Mouse (Mus musculus) liver, embryonic 15.5 days (tissue): Measurements from ENCODE around the gene Mxd4. TPM values are rescaled to one million over a fixed set of nuclear protein-coding genes. Genes with fewer than 3 reads are reported as not detected.

Experiments used
- ATAC-seq: fragments of 200-750 bp; cut with Nextera tagmentation; 2 replicates; pipeline ENCODE4 v1.8.0; 2017; ENCODE audit warnings: moderate number of reproducible peaks, mild to moderate bottlenecking, moderate library complexity; ENCODE audit not compliant: insufficient read depth
- H3K27ac ChIP-seq: fragments of 300-500 bp; sonication (generic); replicated peaks from 2 replicates; pipeline ENCODE4 v1.5.1; 2015; ENCODE audit warnings: mild to moderate bottlenecking, inconsistent platforms
- H3K27me3 ChIP-seq: fragments of 300-500 bp; sonication (generic); 2 replicates; pipeline ENCODE4 v1.6.1; 2015; ENCODE audit warnings: mild to moderate bottlenecking, inconsistent platforms
- H3K36me3 ChIP-seq: fragments of 300-500 bp; sonication (generic); replicated peaks from 2 replicates; pipeline ENCODE4 v1.6.1; 2015; ENCODE audit warnings: moderate library complexity, mild to moderate bottlenecking, inconsistent platforms
- H3K4me1 ChIP-seq: fragments of 300-500 bp; sonication (generic); replicated peaks from 2 replicates; pipeline ENCODE4 v1.6.1; 2015; ENCODE audit warnings: inconsistent platforms
- H3K4me2 ChIP-seq: fragments of 300-500 bp; sonication (generic); 2 replicates; pipeline ENCODE4 v1.6.1; 2015; ENCODE audit warnings: moderate library complexity, mild to moderate bottlenecking, inconsistent platforms
- H3K4me3 ChIP-seq: fragments of 300-500 bp; sonication (generic); replicated peaks from 2 replicates; pipeline ENCODE4 v1.5.1; 2015; ENCODE audit warnings: mild to moderate bottlenecking, inconsistent platforms
- H3K9ac ChIP-seq: fragments of 300-500 bp; sonication (generic); 2 replicates; pipeline ENCODE4 v1.6.1; 2015; ENCODE audit warnings: moderate library complexity, mild to moderate bottlenecking, inconsistent platforms
- H3K9me3 ChIP-seq: fragments of 300-500 bp; sonication (generic); replicated peaks from 2 replicates; pipeline ENCODE4 v1.6.1; 2016; ENCODE audit warnings: inconsistent platforms
- WGBS: fragments of 180-500 bp; shearing (Covaris S2); methylation state at CpG from one replicate; pipeline ENCODE4 v1.1.7; 2015; ENCODE audit warnings: mixed read lengths; ENCODE audit not compliant: insufficient replicate concordance; 5-methylcytosine and 5-hydroxymethylcytosine counted together
- polyA plus RNA-seq: library from polyadenylated mRNA; unstranded; fragments of >200 nt; fragmentation: Nextera tagmentation; extraction: Ambion mirVana; gene quantifications from 2 replicates; pipeline ENCODE4 v1.2.1, GENCODE M21; 2015

The Mxd4 gene
- 5.7 and 6.3 TPM in 2 replicates for polyA plus RNA-seq

DNA sequence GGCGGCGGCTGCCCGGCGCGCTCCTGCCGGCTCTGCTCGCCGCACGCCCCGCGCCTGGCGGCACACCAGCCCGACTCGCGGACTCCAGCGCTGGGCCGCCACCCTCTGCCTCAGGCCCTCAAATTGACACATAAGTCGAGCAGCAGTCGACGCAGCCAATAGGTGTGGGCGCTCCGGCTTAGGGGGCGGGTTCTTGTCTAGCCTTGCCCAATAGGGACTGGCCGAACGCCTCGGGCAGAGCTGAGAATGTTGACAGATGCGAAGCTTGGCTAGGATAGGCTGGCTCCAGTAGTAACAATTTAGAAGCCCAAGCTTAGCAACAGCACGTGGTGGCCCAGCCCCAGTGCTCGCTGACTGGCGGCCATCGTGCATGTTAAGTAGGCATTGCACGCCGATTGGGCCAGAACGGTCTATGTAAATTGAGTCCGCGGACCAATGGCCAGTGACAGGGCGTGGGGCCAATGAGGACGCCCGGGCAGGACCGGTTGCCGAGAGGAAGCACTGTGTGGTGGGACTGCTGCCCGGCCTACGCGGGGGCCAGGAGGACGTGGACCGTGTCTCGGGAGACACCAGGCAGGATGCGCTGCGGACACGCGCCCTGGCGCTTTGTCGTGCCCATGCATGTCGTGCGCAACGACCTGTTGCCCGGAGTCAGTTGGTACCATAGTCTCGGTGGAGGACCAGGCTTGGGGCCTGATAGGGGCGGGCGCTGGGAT is at the start of gene Mxd4:
Mxd4 (minus strand) TSS at position 120 of the 716 bp plus-strand sequence.
- H3K36me3 ChIP-seq = no peaks in the 10 kb centered on the region
- peak within 1 kb of the TSS; percentile 69 for H3K9ac ChIP-seq
- H3K27me3 ChIP-seq = no peaks in the 10 kb centered on the region
- H3K27ac ChIP-seq = peak within 1 kb of the TSS; percentile 90
- peaks cover 37% of the 10 kb centered on the region for H3K4me1 ChIP-seq
- peak; percentile 96 for ATAC-seq
- peak within 1 kb of the TSS; percentile 79 for H3K4me3 ChIP-seq
- no peaks in the 10 kb centered on the region for H3K9me3 ChIP-seq
- WGBS = under 1% methylated on average over 60 of the region's 60 CpGs
- peak within 1 kb of the TSS; percentile 100 for H3K4me2 ChIP-seq

DNA sequence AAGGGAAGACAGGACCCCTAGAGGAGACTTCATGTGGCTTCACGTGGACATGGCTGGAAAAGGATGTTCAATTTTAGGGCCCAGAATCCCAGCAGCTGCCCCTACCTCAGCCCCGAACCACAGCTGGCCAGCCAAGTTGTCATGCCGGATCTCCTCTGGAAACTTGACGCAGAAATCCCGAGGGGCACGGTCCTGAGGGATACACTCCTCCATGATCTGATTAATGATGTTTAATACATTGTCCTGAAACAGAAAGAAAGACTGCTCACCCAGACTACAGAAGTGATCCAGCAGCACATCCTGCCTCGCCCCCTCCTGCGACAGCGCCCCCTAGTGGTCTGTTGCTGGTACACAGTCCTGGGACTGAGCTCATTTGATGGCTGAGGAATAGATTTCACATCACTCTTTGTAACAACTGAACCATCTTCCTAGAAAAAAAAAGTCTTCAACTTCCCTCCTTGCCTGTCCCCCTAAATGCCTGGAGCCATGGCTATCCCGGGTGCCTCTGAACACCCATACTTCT is 48.4 kb upstream of the Mxd4 start:
- ATAC-seq = no peak

DNA sequence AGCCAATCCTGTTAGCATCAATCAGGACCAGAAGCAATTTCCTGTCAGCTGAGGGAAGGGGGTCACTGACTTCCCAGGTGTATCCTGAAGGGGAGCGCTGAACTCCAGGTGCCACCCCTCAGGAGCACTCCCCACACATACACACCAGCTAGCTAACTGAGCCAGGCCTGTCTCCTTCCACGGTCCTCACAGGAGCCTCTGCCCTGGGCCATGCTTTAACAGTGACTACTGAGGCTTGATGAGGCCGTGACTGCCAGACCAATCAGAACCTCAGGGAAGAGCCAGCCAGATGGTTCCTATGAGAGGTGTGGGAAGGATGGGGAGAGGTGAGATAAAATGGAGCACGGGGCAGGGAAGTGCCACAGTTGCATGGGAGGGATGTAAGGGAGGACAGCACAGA is 47.5 kb upstream of the Mxd4 start:
- no peak for ATAC-seq

More for the DNA sequence above, 48.4 kb upstream of the Mxd4 start:
- Histone ChIP-seq H3K4me3 (no peak overlapping the region), H3K27ac (no peak overlapping the region), H3K36me3 (no peaks in the 10 kb centered on the region), H3K4me2 (no peak overlapping the region), H3K9me3 (no peaks in the 10 kb centered on the region), H3K9ac (no peak overlapping the region), H3K4me1 (no peaks in the 10 kb centered on the region), H3K27me3 (no peaks in the 10 kb centered on the region)
- 42% methylated on average over 10 of the region's 10 CpGs for WGBS

DNA sequence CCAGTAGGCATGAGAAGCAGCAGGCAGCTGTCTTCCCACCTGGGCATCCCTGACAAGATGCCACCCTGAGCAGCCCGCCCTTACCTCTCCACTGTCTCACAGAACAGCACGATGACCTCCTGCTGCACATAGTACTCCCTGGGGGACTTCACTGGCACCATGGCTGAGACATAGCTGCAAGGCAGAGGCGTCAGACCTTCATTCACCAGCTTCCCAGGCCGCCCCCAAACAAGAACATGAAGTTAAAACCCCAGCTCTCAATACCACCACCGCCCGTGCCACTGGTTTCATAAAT is 45.6 kb upstream of the Mxd4 start:
- Histone ChIP-seq H3K9me3 (no peaks in the 10 kb centered on the region), H3K27me3 (no peaks in the 10 kb centered on the region)
- no peak for ATAC-seq

More for the DNA sequence above, 47.5 kb upstream of the Mxd4 start:
- H3K4me1 ChIP-seq = no peaks in the 10 kb centered on the region
- 54% methylated on average over 4 of the region's 4 CpGs for whole genome bisulfite sequencing
- H3K4me2 ChIP-seq = no peak overlapping the region
- H3K9me3 ChIP-seq = no peaks in the 10 kb centered on the region
- no peaks in the 10 kb centered on the region for H3K27me3 ChIP-seq
- H3K27ac ChIP-seq = no peak overlapping the region
- no peak overlapping the region for H3K9ac ChIP-seq
- H3K4me3 ChIP-seq = no peak overlapping the region
- H3K36me3 ChIP-seq = no peaks in the 10 kb centered on the region

DNA sequence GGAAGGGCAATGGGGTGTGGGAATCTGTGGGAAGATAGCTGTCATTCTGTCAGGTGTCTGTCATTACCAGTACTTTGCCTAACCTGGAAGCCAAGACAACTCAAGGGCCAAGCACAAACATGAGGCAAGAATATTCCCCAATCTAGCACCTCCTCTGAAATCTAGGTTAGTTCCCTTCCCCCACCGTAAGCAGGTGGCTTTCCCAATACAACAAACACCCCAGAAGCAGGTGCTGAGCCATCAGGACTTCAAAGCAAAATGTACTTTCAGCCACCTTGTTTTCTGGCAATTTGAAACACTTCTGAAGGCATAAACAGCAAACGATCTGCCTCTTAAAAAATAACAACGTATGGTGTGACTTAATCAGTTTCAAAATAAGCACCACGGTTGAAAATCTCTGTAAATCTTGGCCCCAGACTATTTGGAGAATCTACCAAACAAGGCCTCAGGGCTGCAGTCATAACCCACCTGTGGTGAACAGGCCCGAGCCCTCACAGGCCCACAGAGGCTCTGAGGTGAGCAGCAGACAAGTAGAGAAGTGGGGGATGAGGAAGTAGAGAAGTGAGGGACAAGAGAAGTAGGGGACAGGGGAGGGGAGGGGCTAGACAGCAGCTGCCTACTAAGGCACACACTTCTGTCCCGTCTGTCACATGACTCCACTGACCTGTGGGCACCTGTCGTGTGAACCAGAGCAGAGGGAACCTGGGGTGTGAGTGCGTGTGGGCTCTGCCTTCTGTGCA is 45.1 kb upstream of the Mxd4 start:
- no peak overlapping the region for H3K4me3 ChIP-seq
- no peak overlapping the region for H3K4me2 ChIP-seq
- no peaks in the 10 kb centered on the region for H3K9me3 ChIP-seq
- H3K27ac ChIP-seq = no peak overlapping the region
- no peak overlapping the region for H3K9ac ChIP-seq
- ATAC-seq = no peak
- H3K27me3 ChIP-seq = no peaks in the 10 kb centered on the region
- no peaks in the 10 kb centered on the region for H3K4me1 ChIP-seq
- H3K36me3 ChIP-seq = no peaks in the 10 kb centered on the region
- WGBS = 36% methylated on average over 8 of the region's 8 CpGs

More for the DNA sequence above, 45.6 kb upstream of the Mxd4 start:
- WGBS = 58% methylated on average over 6 of the region's 6 CpGs
- Histone ChIP-seq H3K36me3 (no peaks in the 10 kb centered on the region), H3K4me2 (no peak overlapping the region), H3K4me3 (no peak overlapping the region), H3K27ac (no peak overlapping the region), H3K9ac (no peak overlapping the region), H3K4me1 (no peaks in the 10 kb centered on the region)

DNA sequence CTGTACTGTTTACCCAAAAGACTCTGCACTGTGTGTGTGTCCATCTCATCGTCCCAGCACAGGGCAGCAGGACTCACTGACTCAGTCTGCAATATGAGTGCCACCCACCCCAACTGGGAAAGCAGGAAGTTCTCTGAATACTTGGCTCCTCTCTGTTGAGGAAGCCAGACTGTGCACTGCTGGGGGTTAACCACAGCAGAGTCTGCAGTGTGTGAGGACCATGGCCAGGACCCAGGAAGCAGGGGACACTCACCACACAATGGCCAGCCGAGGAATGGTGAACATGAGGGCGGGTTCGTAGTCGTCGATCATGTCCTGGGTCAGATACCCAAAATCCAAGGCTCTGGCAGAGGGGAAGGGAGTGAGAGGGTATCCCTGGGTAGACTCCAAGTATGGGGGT is 44.4 kb upstream of the Mxd4 start:
- 41% methylated on average over 6 of the region's 6 CpGs for WGBS
- no peak overlapping the region for H3K4me2 ChIP-seq
- no peaks in the 10 kb centered on the region for H3K27me3 ChIP-seq
- H3K4me1 ChIP-seq = no peaks in the 10 kb centered on the region
- no peaks in the 10 kb centered on the region for H3K36me3 ChIP-seq
- no peak overlapping the region for H3K9ac ChIP-seq
- no peak for ATAC-seq
- no peaks in the 10 kb centered on the region for H3K9me3 ChIP-seq
- no peak overlapping the region for H3K4me3 ChIP-seq
- no peak overlapping the region for H3K27ac ChIP-seq

DNA sequence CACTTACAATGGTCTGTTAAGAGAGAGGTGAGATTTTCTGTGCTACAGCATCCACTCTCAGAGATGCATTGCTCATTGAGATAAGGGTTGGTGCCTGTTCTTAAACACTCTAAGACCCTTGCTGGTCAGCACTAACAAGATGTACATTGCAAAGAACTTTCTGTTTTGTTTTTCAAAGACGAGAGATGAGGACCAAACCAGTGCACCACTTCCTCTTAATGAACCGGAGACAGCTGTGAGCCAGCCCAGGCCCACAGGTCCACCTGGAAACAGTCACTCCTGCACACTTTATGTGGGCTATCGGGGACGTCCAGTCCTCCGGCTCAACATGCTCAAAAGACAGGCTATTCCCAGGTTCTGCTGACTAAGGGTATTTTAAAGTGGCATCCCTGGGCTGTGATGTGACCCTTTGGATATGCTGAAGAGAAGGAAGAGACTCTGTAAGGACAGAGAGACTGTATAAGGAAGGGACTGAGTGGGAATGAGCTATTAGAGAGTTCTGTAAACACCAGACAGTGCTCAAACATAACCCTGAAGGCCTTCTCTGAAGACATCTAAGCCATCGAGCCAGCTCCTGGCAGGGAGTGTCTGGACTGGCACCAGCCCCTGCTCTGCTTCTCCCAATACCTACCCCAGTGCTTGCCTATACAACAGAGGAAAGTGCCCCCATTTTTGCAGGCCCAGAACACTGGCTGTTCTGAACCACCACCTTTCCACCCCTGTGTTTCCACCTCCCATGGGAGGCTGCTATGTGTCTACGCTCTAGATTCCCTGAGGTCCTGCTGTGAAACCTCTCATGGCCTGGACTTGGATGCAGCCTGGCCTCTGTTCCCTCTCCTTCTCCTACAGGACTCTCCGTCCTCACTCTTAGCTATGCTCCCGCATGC is 43.3 kb upstream of the Mxd4 start:
- no peak for ATAC-seq
- Histone ChIP-seq H3K27ac (no peak overlapping the region), H3K27me3 (no peaks in the 10 kb centered on the region), H3K9me3 (no peaks in the 10 kb centered on the region), H3K9ac (no peak overlapping the region), H3K36me3 (no peaks in the 10 kb centered on the region), H3K4me1 (no peaks in the 10 kb centered on the region), H3K4me2 (no peak overlapping the region), H3K4me3 (no peak overlapping the region)
- 47% methylated on average over 9 of the region's 9 CpGs for WGBS

DNA sequence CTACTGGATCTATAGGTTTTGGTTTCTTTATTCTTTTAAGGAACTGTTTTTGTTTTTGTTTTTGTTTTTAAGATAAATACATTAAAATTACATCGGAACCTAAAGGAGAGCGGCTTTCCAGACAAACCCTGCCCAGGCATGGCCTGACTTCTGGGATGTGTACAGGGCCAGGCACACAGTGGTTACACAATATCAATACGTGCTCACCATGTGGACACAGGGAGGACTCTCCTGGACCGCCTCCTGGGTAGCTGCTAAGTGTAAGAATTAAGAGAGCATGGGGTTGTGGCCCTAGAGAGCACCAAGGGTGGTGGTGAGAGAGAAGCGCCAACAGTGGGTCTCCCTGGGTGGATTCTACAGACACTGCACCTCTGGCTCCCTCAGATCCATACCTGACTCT is 42.0 kb upstream of the Mxd4 start:
- 66% methylated on average over 5 of the region's 5 CpGs for WGBS
- peak; percentile 31; the same call in 1 of the 2 replicates for ATAC-seq
- H3K4me3 ChIP-seq = no peak overlapping the region
- no peak overlapping the region for H3K4me2 ChIP-seq
- H3K27me3 ChIP-seq = no peaks in the 10 kb centered on the region
- H3K36me3 ChIP-seq = no peaks in the 10 kb centered on the region
- no peak overlapping the region for H3K27ac ChIP-seq
- no peaks in the 10 kb centered on the region for H3K4me1 ChIP-seq
- no peak overlapping the region for H3K9ac ChIP-seq
- no peaks in the 10 kb centered on the region for H3K9me3 ChIP-seq

DNA sequence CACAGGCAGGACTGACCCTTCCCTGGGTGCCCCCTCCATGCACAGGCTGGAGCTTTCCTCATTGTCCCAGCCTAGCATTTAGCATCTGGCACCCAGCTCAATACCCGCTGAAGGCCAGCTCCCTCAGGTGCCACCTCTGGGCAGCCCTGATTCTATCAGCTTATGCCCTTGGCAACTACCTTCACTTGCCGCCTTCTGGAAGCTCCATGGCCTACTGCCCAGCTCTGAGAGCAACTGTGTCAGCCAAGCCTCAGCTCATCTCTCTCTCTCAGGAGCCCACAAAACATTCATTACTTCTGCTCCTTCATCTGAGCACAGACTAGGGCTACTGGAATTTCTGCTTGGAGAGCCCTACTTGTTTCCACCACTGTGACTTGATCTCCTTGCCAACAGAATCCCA is 38.0 kb upstream of the Mxd4 start:
- no peak overlapping the region for H3K4me3 ChIP-seq
- H3K4me1 ChIP-seq = no peaks in the 10 kb centered on the region
- 62% methylated on average over 2 of the region's 2 CpGs for WGBS
- no peaks in the 10 kb centered on the region for H3K9me3 ChIP-seq
- H3K27ac ChIP-seq = no peak overlapping the region
- no peak overlapping the region for H3K4me2 ChIP-seq
- ATAC-seq = no peak
- H3K9ac ChIP-seq = no peak overlapping the region
- H3K36me3 ChIP-seq = no peaks in the 10 kb centered on the region
- no peaks in the 10 kb centered on the region for H3K27me3 ChIP-seq

DNA sequence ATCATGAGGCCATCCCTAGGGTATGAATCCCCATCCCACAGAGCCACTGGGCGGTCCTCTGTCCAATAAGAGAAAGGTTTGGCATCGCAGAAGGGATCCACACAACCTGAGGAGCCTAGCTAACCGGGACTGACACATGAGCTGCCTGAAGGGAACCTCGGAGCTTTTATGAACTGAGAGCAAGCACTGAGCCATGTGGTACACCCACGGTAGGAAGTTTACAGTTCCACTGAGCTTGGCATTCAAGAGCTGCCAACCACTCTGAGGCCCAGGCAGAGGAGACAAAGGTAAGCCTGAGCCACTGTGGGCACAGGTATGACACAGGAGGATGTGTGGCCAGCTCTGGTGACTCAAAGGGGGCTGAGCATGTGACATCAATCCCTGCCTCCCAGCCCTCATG is 37.0 kb upstream of the Mxd4 start:
- no peak overlapping the region for H3K4me2 ChIP-seq
- H3K4me3 ChIP-seq = no peak overlapping the region
- H3K36me3 ChIP-seq = no peaks in the 10 kb centered on the region
- H3K9me3 ChIP-seq = no peaks in the 10 kb centered on the region
- 68% methylated on average over 5 of the region's 5 CpGs for WGBS
- no peaks in the 10 kb centered on the region for H3K4me1 ChIP-seq
- H3K27ac ChIP-seq = no peak overlapping the region
- no peak for ATAC-seq
- no peaks in the 10 kb centered on the region for H3K27me3 ChIP-seq
- H3K9ac ChIP-seq = no peak overlapping the region

DNA sequence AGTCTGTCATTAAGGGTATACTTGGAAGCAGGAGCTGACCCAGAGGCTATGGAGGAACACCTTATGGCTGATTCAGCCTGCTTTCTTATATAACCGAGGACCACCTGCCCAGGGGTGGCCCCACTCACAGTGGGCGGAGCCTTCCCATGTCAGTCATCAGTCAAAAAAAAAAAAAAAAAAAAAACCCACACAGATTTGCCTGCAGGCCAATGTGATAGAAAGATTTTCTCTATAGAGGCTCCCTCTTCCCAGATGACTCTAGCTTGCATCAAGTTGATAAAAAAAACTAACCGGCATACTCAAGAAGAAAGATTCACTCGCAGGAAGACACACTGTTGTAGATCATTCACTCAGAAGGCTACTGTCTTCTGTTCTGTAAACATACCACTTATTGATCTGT is 32.5 kb upstream of the Mxd4 start:
- Histone ChIP-seq H3K4me2 (no peak overlapping the region), H3K27ac (no peak overlapping the region), H3K36me3 (no peaks in the 10 kb centered on the region), H3K9me3 (no peaks in the 10 kb centered on the region), H3K27me3 (no peaks in the 10 kb centered on the region), H3K9ac (no peak overlapping the region), H3K4me1 (no peaks in the 10 kb centered on the region), H3K4me3 (no peak overlapping the region)
- WGBS = 57% methylated on average over 4 of the region's 4 CpGs
- no peak for ATAC-seq
